Mouse (Mus musculus): ENCODE results near the gene Foxd4.

DNA sequence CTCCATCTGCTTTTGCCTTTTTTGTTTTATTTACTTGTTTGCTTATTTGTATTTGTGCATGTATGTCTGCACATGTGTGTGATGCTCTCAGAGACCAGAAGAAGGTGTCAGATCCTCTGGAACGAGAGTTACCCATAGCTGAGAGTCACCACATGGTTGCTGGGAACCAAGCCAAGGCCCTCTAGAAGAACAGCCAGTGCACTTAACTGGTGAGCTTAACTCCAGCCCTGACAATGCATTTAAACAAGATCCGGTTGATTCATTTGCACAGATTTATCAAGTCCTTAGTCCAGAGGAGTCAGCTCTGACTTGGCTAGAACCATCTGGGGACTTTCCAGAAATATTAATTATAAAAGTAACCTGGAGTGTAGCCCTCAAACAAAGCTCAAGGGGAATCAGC, 27.1 kb downstream of the Foxd4 start:
- TF ChIP-seq POLR2A (IDR thresholded peaks at IDR 0.05; ENCODE audit: insufficient read depth, low read depth, low read length), result no peak
- TF ChIP-seq CTCF (IDR thresholded peaks at IDR 0.05; ENCODE audit: insufficient read depth, low read depth, low read length), result no peak

Measured in olfactory bulb, adult 2 months (tissue).